Mouse (Mus musculus) urinary bladder, postnatal 10 days (tissue): ENCODE data around the gene Aqp5.

Experiments used
- DNase-seq: peaks from one replicate; pipeline ENCODE4 v3.0.0; 2022; ENCODE audit warnings: low spot score

The Aqp5 gene

DNA sequence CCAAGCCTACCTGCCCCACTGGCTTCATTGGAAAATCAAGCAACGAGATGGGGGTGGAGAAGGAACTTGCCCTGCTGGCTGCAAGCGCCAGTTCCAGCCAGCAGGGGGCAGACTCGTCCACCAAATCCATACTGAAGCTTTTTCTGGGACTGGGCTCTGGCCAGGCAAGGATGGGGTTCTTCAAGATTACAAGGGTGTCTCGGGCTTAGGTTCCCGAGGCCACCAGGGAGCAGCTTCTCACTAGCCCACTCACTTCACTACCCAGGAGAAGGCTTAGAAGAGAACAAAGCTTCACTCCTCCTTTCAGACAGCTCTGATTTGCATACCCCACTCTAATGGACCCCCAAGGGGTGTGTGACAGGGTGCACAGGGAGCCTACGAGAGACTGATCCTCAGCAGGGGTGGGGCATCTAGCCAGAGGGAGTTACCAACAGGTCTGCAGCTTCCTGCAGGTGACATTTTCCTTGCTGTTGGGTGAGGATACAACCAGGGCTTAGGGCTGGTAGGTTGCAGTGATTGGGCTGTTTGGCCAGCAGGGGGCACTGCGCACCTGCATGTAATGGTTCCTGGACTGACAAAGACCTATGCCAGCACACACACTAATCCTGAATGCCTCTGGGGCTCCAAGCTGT is 5.6 kb downstream of the Aqp5 start:
- DNase-seq = no peak

DNA sequence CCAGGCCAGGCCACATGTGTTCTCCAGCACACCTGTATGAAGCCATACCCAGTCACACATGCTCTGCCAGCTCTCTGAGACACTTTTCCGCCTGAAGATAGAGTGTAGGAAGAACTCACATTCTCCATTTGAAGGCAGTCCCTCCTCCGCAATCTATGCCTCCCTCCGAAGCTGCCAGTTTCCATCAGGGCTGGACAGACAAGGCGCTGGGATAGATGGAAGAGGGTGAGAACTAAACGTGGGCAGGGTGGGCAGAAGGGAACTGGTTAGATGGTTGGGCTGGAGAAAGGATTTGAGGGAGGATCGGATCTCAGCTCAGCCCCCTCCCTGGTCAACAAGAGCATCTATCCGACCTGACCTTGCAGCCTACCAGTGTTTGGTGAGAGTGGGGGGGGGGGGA is 6.3 kb downstream of the Aqp5 start:
- DNase-seq = no peak

DNA sequence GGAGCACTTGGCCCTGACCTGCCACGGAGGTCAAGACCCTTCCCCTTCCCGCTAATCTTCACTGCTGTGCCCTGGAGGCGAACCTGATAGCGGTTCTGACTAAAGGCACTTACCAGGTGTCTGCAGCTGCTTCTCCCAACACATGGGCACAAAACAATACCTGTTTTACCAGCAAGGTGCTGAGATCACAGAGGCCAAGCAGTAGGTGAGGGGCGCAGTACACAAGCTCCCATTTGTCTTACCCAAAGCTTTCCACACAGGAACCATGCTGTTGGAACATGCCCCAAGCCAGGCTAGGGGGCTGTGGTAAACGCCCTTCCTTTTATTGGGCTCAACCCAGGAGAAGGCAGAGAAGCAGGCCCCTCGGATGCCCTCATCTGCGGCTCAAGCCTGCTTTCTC is 7.0 kb downstream of the Aqp5 start:
- DNase-seq = no peak

GRCm38 (mm10) chr15:99599245-99600070 is 8.9 kb downstream of the Aqp5 start:
- no peak for DNase-seq

- no peak for DNase-seq
Measured at GRCm38 (mm10) chr15:99600986-99601822, 10.6 kb downstream of the Aqp5 start, which contains the start of gene Aqp6. TSS of gene Aqp6 (plus strand) at chr15:99601400.

- DNase-seq = no peak
Measured at GRCm38 (mm10) chr15:99601823-99602120, 11.2 kb downstream of the Aqp5 start.

- no peak for DNase-seq
Measured at GRCm38 (mm10) chr15:99602206-99602820, 11.7 kb downstream of the Aqp5 start.

DNA sequence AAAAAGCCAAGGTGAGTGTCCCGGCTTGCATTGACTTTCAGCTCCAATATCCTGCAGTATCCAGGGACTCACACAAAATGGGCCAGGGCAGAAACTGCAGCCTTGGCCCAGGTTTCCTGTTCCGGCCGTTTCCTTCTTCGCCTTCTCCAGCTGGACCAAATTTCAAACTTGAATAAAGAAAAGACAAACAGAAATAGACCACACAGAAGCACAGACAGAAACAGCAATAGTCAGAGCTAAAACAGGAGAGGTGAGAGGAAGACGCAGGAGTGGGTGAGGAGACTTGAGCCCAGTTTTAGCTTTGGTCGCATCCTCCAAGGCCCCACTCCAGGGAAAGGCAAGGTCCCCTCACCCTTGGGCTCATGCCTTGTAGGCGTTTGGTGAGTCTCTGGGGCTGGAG is 12.6 kb downstream of the Aqp5 start:
- no peak for DNase-seq

DNA sequence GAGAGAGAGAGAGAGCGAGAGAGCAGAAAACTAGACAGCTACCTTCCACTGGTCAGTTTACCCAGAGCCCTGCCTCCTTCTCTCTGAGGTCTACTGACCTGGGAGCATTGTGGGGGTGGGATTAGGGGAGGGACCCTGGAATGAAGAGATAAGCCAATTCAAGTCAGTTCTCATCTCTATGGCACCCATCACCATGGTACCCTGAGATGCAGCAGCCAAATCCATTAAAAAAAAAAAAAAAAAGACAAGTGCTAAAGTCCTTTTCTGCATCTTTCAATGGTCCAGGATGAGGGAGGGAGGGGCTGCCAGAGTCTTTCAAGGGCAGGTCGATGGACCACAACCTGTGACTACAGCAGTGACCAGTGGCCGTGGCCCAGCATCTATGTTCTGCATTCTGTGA is 15.0 kb downstream of the Aqp5 start:
- no peak for DNase-seq

DNA sequence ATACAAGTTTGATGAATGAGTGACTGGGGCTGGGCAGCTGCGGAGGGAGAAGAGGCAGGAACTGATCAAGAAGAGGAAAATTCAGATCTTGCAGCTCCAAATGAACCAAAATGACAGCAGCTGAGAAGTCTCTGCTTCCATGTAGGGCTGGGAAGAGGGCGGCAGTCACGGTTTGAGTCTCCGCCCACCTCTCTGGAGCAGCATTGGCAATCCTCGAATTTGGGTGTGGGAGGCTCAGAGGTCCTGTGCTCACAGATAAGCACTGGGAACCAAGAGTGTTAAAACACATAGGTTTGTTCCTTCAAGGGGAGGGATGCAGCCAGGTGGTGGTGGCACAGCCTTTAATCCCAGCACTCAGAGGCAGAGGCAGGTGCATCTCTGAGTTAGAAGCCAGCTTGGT is 15.9 kb downstream of the Aqp5 start:
- no peak for DNase-seq

GRCm38 (mm10) chr15:99607388-99608113 is 17.0 kb downstream of the Aqp5 start:
- DNase-seq = no peak

- DNase-seq = no peak
Measured at GRCm38 (mm10) chr15:99608382-99609125, 18.0 kb downstream of the Aqp5 start.

DNA sequence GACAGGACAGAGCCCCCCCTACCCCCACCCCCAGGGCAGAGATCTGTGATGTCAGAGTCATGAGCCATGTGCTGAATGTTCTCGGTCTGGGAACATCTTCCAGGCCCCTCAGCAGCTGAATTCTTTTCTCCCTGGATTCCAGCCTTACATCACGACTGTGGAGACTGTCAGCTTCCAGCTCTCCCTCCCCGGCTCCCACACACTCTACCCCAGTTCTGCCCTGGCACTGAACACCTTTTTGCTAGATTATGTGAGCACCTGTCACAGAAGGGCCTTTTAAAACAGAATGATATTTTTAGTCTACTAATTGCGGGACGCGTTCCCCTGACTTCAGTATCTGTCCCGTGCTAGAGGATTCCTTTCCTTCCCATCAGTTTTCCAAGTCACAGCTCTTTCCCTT is 21.0 kb downstream of the Aqp5 start:
- no peak for DNase-seq

GRCm38 (mm10) chr15:99614273-99614672 is 23.7 kb downstream of the Aqp5 start:
- DNase-seq = no peak

- no peak for DNase-seq
Measured at GRCm38 (mm10) chr15:99614753-99615152, 24.2 kb downstream of the Aqp5 start.

DNA sequence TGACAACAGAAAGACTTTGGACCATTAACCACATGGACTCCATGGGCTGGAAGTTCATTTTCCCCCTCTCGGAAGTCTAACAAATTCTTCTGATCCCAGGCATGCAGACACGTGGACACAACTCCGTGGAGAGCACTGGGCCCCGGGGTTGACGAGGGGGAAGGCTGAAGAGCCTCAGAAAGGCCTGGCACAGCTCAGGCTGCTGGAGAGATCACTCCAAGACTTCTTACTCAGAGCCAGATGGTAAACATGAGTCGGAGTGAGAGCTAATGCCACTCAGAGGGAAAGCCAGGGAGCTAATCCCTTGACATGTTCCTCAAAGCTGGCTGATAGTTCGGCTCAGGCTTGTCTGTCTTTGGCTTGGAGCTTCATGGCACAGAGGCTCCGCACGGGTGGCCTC is 24.7 kb downstream of the Aqp5 start:
- DNase-seq = no peak

DNA sequence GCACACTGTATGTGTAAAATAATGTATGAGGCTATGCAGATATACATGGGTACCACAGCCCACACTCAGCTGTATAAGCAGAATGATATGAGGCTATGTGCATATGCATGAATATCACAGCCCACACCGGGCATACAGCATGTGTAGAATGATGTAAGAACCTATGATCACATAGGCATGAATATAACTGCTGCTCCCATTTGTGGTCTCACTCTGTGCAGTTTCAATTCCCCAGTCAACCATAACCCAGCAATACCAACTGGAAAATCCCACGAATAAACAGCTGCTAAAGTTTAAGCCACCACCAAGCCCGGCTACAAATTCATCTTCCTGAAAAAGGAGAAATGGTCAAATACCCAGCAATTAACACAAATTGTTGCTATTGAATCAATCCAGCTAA is 28.0 kb downstream of the Aqp5 start:
- DNase-seq = no peak

- no peak for DNase-seq
Measured at GRCm38 (mm10) chr15:99619821-99620220, 29.2 kb downstream of the Aqp5 start.

DNA sequence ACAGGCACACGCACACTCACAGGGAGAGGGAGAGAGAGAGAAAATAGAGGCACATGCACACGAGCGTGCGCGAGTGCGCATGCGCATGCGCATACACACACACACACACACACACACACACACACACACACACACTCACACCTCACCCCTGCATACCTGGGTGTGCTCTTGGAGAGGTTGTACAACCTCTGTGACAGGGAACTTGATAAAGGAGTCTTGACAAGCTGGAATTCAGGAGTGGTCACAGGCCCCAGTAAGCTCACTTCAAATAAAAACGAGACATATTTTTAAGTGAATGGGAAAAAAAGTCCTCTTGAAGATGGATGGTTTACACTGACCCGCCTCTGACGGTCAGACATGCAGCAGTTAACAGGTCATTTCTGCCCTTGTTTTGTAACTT is 31.5 kb downstream of the Aqp5 start:
- no peak for DNase-seq

GRCm38 (mm10) chr15:99631618-99632017 is 41.0 kb downstream of the Aqp5 start:
- no peak for DNase-seq

DNA sequence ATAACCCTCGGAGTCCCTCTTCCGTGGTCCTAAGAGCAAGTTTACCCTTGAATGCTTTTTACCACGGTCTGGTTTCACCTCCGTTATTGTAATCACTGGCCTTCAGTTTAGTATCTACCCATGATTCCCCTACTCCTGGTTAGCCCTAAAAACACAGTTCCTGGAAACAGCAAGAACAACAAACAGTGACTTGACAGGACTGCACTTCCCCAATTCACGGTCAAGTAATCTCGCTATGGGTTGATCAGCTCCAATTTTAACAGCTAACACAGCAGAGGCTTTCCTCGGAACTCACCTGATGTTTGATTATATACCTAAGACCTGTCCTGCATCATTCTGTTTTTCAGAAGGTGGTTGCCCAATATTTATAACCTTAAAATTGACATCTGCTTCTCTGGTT is 44.1 kb downstream of the Aqp5 start:
- no peak for DNase-seq
